Mouse (Mus musculus) heart, postnatal 0 days (tissue): ENCODE measurements around the gene Dnttip1.

Experiments used
- CTCF ChIP-seq: IDR thresholded peaks from 2 replicates; pipeline ENCODE4 v1.5.1; 2016; ENCODE audit warnings: antibody characterized with exemption, control low read depth, low read depth
- EP300 ChIP-seq: IDR thresholded peaks from 2 replicates; pipeline ENCODE4 v1.6.1; 2016; ENCODE audit warnings: antibody characterized with exemption, low read depth

DNA sequence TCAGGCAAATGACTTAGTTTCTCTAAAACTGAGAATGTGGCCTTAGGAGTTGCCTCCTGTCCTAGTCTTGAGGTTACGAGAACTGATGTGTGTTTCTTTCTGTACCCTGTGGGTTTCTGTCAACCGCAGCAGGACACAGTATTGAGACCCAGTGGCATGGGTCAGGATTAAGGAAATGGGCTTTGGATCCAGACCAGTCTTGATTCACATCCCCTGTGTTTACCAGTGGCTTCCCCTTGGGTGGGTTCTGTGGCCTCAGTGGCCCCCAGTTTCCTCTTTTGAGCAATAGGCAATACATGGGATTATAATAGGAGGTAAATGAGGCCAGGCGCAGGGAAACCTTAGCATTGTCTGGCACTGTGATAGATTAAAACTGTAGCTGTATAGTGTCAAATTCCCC, 41.2 kb downstream of the Dnttip1 start:
- TF ChIP-seq EP300 = no peak
- TF ChIP-seq CTCF = no peak
